In genomic region chr6:83215002-83215666, GRCm38 (mm10) we compare ENCODE assay signal across 7 mouse cellular contexts. TPM values are rescaled to one million over a fixed set of nuclear protein-coding genes. Genes with fewer than 3 reads are reported as not detected.
DNase-seq lines count a peak whose midpoint lies in the region; ATAC-seq and TF ChIP-seq lines count a peak whose summit lies in the region.

No protein-coding gene starts in this region.

- peak; percentile 87 for DNase-seq in NIH3T3 (ENCODE audit: low read depth)
- DNase-seq in brain, embryonic 14.5 days (ENCODE audit: low read depth) = peak; percentile 87
- peak; percentile 69 to 73 for DNase-seq in heart, postnatal 36 days
- DNase-seq in layer of hippocampus, adult 11-12 months (ENCODE audit: low spot score) = peak; percentile 63
- peak; percentile 82 for DNase-seq in lung, postnatal 14 days
- peak; percentile 89 for DNase-seq in retina, embryonic 14.5 days (ENCODE audit: low spot score)

- intact Hi-C loops in heart, postnatal 36 days (cut with DNase I) = loop anchor here (1.0 to 2.0 kb wide), 4 partner anchors 54 to 458 kb away; no protein-coding TSS in a partner anchor

- peak; percentile 97 for TF ChIP-seq CTCF in brain, embryonic 14.5 days (IDR thresholded peaks at IDR 0.05; ENCODE audit: borderline replicate concordance, extremely low read depth, insufficient read depth, insufficient read length)

- 0 out of 2 replicates have a peak, but pooled peaks have one; percentile 62 for ATAC-seq in erythroblast, adult 5-6 weeks (replicated peaks; ENCODE audit: low FRiP score, poor library complexity, severe bottlenecking)

- TF ChIP-seq POLR2A in brain, embryonic 14.5 days (IDR thresholded peaks at IDR 0.05; ENCODE audit: borderline replicate concordance, extremely low read depth, insufficient read depth, insufficient read length, poor library complexity, severe bottlenecking) = no peak

RNA-seq across cellular contexts. Expression of gene Slc4a5, which starts 4.5 kb away (rescaled TPM):
- 2.1 and 7.0 TPM in 2 replicates for polyA plus RNA-seq in brain, embryonic 14.5 days (2012; rRNA removed)
- total RNA-seq in erythroblast, adult 5-6 weeks (2015; ENCODE audit: low replicate concordance) = 1.0 and 1.2 TPM in 2 replicates
- 0.28 and 0.43 TPM in 2 replicates for total RNA-seq in erythroblast, adult 5-6 weeks (2017; ENCODE audit: low replicate concordance)
- not detected for total RNA-seq in heart, postnatal 36 days (2021)

RNA-seq across cellular contexts. Expression of gene Dctn1, which starts 49.4 kb away (rescaled TPM):
- polyA plus RNA-seq in brain, embryonic 14.5 days (2012; rRNA removed) = 217 and 252 TPM in 2 replicates
- 21.7 and 21.9 TPM in 2 replicates for total RNA-seq in erythroblast, adult 5-6 weeks (2015; ENCODE audit: low replicate concordance)
- 18.0 and 25.9 TPM in 2 replicates for total RNA-seq in erythroblast, adult 5-6 weeks (2017; ENCODE audit: low replicate concordance)
- total RNA-seq in heart, postnatal 36 days (2021) = 100 to 1,000 TPM; 137 to 139 TPM

RNA-seq across cellular contexts. Expression of gene 1700003E16Rik, which starts 58.9 kb away (rescaled TPM):
- polyA plus RNA-seq in brain, embryonic 14.5 days (2012; rRNA removed) = 2.9 and 4.1 TPM in 2 replicates
- not detected in 2 replicates for total RNA-seq in erythroblast, adult 5-6 weeks (2015; ENCODE audit: low replicate concordance)
- not detected in 2 replicates for total RNA-seq in erythroblast, adult 5-6 weeks (2017; ENCODE audit: low replicate concordance)
- total RNA-seq in heart, postnatal 36 days (2021) = under 1 TPM; 0.16 to 0.39 TPM

RNA-seq across cellular contexts. Expression of gene Wdr54, which starts 58.9 kb away (rescaled TPM):
- polyA plus RNA-seq in brain, embryonic 14.5 days (2012; rRNA removed) = 21.2 and 31.4 TPM in 2 replicates
- not detected in 2 replicates for total RNA-seq in erythroblast, adult 5-6 weeks (2015; ENCODE audit: low replicate concordance)
- total RNA-seq in erythroblast, adult 5-6 weeks (2017; ENCODE audit: low replicate concordance) = 0.28 TPM in 1 of 2 replicates, not detected in the other
- total RNA-seq in heart, postnatal 36 days (2021) = 1 to 10 TPM; 1.4 to 1.5 TPM

Comparison
In these comparisons a context has a peak if more than half of its experiments do, and no peak if none do; other contexts are left out.
1. Peak in every context shown above with its lines: DNase-seq and ATAC-seq.
2. RNA of gene Dctn1, which starts 49.4 kb away (total RNA-seq): 137 to 139 TPM in heart, postnatal 36 days; 18.0 to 25.9 TPM in erythroblast, adult 5-6 weeks; every median in the first group is over 4 times any median in the second.